Mouse (Mus musculus) limb, embryonic 10.5 days (tissue): ENCODE measurements around the gene Cyp46a1. TPM values are rescaled to one million over a fixed set of nuclear protein-coding genes. Genes with fewer than 3 reads are reported as not detected.

Source experiments
- DNase-seq: peaks from one replicate; pipeline ENCODE4 v3.0.0-alpha.2; 2017; ENCODE audit warnings: low spot score
- H3K27ac ChIP-seq: fragments of 300-500 bp; sonication (generic); 2 replicates; pipeline ENCODE4 v1.5.1; 2016; ENCODE audit warnings: mild to moderate bottlenecking
- H3K27me3 ChIP-seq: fragments of 300-500 bp; sonication (generic); 2 replicates; pipeline ENCODE4 v1.6.1; 2016; ENCODE audit warnings: low read depth, mild to moderate bottlenecking; ENCODE audit not compliant: poor library complexity, severe bottlenecking
- H3K36me3 ChIP-seq: fragments of 300-500 bp; sonication (generic); 2 replicates; pipeline ENCODE4 v1.6.1; 2016; ENCODE audit warnings: mild to moderate bottlenecking, moderate library complexity
- H3K4me1 ChIP-seq: fragments of 300-500 bp; sonication (generic); 2 replicates; pipeline ENCODE4 v1.6.1; 2016
- H3K4me3 ChIP-seq: fragments of 300-500 bp; sonication (generic); 2 replicates; pipeline ENCODE4 v1.5.1; 2016; ENCODE audit warnings: mild to moderate bottlenecking, moderate library complexity
- H3K9me3 ChIP-seq: fragments of 300-500 bp; sonication (generic); replicated peaks from 2 replicates; pipeline ENCODE4 v1.6.1; 2016; ENCODE audit warnings: mild to moderate bottlenecking
- WGBS: fragments of 180-500 bp; shearing (Covaris S2); methylation state at CpG from one replicate; pipeline ENCODE4 v1.1.7; 2016; 5-methylcytosine and 5-hydroxymethylcytosine counted together
- polyA plus RNA-seq: library from polyadenylated mRNA; unstranded; fragments of >200 nt; fragmentation: Nextera tagmentation; extraction: Ambion mirVana; gene quantifications from 2 replicates; pipeline ENCODE4 v1.2.1, GENCODE M21; 2016

Gene Cyp46a1
- 1.9 and 2.0 TPM in 2 replicates for polyA plus RNA-seq

DNA sequence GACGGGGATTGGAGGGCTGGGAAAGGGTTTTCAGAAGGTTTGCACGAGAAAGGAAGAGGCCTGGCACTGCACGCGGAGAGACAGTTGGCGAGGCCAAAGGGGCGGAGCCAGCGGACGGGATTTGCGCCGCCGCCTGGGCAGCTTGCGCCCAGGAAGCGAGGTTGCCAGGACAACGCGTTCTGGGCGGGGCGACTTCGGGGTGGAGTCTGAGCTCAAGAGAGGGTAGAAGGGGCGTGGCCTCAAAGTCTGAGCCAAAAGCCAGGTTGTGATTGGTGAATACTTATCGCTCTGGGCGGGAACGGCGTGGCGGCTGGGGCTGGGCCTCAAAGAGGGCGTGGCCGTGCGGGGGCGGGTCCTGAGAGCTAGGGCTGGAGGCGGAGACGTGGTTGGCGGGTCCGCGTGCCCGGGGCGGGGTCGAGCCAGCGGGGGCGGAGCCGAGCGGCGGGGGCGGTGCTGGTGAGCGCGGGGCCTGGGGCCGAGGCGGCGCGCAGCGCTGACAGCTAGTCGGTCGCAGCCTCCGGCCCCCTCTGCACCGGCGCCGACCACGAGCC lies at the start of gene Cyp46a1:
Gene Cyp46a1 (plus strand): TSS at position 487 of the 551 bp plus-strand sequence.
- Histone ChIP-seq H3K27me3 (peaks cover 76% of the 10 kb centered on the region), H3K9me3 (no peaks in the 10 kb centered on the region), H3K4me1 (peaks cover 31% of the 10 kb centered on the region), H3K36me3 (no peaks in the 10 kb centered on the region), H3K4me3 (peak within 1 kb of the TSS; percentile 82), H3K27ac (peak within 1 kb of the TSS; percentile 64)
- DNase-seq: peak; percentile 99
- WGBS: under 1% methylated on average over 55 of the region's 56 CpGs

DNA sequence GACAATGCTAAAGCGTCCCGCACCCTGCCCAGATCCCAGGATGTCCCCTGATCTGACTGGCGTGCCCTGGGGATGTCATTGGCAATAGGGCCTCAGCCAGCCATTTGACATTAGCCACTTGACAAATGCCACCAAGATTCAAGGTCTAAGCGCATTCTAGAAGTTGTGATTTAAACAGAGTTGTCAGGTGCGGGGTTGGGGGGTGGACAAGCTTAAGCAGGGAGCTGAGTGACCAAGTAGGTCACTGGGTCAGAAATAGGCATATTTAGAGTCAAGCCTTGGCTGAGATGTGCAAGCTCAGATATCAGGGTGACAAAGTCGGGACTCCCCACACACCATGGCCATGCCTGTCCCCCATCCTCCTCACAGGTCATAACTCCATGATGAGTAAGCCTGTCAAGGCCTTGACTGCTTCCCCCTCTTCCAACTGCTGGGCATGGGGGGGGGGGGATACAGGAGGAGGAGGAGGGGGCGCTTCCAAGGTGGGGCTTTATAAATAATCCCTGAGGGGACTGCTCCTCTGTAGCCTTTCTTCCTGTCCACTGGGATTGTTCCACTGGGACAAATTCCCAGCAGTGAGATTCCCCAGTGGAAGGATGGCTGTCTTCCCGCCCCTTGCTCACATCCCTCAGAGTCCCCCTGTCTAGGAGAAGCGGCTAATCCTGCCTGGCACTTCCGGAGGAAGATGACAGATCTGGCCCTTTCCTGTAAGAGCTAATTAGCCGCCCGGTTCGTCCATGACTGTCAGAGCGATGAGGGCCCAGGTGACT lies 49.5 kb upstream of the Cyp46a1 start:
- H3K4me1 ChIP-seq: peaks cover 39% of the 10 kb centered on the region
- no peaks in the 10 kb centered on the region for H3K36me3 ChIP-seq
- H3K27me3 ChIP-seq: peaks cover 21% of the 10 kb centered on the region; the same call in 1 of the 2 replicates
- no peak for DNase-seq
- WGBS: 34% methylated on average over 14 of the region's 14 CpGs
- H3K4me3 ChIP-seq: no peak overlapping the region
- no peaks in the 10 kb centered on the region for H3K9me3 ChIP-seq
- H3K27ac ChIP-seq: peak overlapping the region; percentile 69

DNA sequence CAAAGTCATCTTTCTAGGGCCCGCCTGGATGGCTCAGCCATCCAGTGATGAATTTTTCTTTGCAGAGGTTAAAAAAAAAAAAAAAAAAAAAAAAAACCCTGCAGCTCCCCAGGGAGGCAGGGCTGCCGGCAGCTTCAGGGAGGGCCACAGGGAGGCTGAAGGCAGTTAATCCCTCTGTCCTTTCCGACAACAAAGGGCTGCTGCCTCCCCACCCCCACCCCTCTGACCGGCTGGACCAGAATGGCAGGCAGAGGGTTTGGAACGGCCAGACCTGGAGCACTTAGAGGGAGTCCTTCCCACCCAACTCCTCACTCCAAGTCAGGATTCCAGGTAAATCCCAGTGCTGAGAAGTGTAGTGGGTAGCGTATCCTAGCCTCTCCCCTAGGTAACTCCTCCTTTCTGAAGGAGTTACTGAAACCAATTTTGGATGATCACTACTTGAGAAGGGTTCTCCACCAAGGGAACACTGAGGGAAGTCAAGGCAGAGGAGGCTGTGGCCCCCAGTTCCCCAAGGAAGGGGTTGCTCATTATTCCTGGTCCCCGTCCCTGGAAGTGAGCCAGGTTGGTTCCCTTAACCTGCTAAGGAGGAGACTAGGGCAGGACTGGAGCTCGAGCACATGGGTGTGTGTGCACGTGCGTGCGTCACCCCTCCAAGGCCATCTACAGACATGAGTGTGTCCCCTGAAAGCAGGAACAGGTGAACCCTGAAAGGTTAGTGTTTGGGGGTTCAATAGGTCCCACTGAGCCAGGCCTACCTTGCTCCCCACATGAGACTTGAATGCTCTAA lies 48.8 kb upstream of the Cyp46a1 start:
- no peaks in the 10 kb centered on the region for H3K36me3 ChIP-seq
- H3K27me3 ChIP-seq: peaks cover 26% of the 10 kb centered on the region; the same call in 1 of the 2 replicates
- peaks cover 35% of the 10 kb centered on the region for H3K4me1 ChIP-seq
- H3K4me3 ChIP-seq: 0 out of 2 replicates have a peak overlapping the region, but pooled peaks have one; percentile 9
- peak; percentile 53 for DNase-seq
- peak overlapping the region; percentile 69 for H3K27ac ChIP-seq
- 35% methylated on average over 11 of the region's 11 CpGs for WGBS
- no peaks in the 10 kb centered on the region for H3K9me3 ChIP-seq

DNA sequence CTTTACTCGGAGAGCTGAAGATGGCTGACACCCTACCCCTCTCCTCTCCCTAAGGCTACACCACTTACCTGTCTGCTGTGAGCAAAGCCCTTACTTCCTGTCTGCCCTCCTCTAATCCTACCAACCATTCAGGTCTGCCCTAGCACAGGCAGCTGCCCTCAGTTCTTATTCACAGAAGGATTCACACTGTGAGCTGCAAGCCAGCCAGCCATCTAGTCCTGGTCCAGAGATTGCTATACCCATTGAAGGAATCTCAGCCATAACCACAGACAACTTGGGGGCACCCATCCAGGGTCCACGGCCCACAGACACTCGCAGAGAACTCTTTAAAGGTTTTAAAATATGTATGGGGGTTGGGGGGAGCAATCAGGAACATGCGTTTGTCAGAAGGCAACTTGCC lies 47.8 kb upstream of the Cyp46a1 start:
- Histone ChIP-seq H3K27ac (no peak overlapping the region), H3K9me3 (no peaks in the 10 kb centered on the region), H3K4me3 (no peak overlapping the region), H3K4me1 (peaks cover 26% of the 10 kb centered on the region), H3K36me3 (no peaks in the 10 kb centered on the region), H3K27me3 (peaks cover 20% of the 10 kb centered on the region; the same call in 1 of the 2 replicates)
- 80% methylated on average over 4 of the region's 4 CpGs for WGBS
- no peak for DNase-seq

DNA sequence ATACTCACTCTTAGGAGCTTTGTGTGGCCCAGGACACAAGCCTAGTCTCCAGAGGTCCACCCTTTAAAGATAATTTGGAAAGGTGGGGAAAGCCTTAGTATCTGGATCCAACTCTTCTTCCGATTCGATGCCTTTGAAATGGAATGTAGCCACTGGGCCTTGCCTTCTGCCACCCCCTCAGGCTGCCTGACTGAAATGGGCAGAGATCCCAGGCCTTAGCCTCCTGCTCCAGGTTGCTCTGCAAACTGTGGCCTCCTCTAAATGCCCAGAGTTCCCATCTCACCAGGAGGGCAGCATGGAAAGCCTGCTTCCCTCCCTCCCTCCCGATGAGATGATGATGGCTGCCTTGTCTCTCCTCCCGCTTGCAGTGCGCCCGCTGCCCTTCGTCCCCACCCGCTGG lies 47.2 kb upstream of the Cyp46a1 start:
- H3K27me3 ChIP-seq: peaks cover 24% of the 10 kb centered on the region; the same call in 1 of the 2 replicates
- no peaks in the 10 kb centered on the region for H3K9me3 ChIP-seq
- no peak overlapping the region for H3K27ac ChIP-seq
- H3K4me3 ChIP-seq: no peak overlapping the region
- no peak for DNase-seq
- peaks cover 32% of the 10 kb centered on the region for H3K4me1 ChIP-seq
- 95% methylated on average over 8 of the region's 8 CpGs for WGBS
- no peaks in the 10 kb centered on the region for H3K36me3 ChIP-seq

DNA sequence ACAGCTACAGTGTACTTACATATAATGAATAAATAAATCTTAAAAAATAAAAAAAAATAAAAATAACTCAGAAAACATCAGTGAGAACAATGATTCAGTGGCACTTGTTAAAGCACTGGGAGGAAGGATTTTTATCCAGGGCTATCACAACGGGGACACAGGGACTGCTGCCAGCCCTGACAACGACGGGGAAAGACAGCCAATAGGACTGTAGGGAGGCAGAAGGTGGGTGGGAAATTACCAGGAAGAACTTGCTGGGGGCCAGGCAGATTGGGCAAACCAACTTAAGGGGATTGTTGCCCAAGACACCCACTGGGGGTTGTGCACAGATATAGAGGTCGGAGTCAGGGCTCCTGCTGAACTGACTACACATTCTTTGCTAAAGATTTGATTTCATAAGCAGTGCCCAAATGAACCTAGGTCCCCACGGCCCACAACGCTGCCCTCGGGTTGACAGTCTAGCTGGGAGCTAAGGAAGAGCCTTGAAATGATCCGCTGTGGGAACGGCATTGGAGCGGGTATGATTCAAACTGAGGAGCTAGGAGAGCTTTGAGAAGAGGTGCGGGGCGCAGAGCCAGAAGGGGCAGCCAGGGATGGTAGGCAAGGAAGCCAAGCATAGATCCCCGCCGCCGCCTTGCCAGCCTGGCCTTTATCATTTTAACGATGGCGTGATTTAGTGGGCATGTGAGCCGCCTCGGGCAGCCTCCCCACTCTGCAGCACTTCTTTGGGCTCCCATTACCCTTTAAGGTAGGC lies 45.9 kb upstream of the Cyp46a1 start:
- H3K4me1 ChIP-seq: peaks cover 42% of the 10 kb centered on the region
- no peaks in the 10 kb centered on the region for H3K36me3 ChIP-seq
- H3K27me3 ChIP-seq: peaks cover 24% of the 10 kb centered on the region; the same call in 1 of the 2 replicates
- WGBS: 74% methylated on average over 19 of the region's 19 CpGs
- no peaks in the 10 kb centered on the region for H3K9me3 ChIP-seq
- no peak for DNase-seq
- no peak overlapping the region for H3K4me3 ChIP-seq
- no peak overlapping the region for H3K27ac ChIP-seq

DNA sequence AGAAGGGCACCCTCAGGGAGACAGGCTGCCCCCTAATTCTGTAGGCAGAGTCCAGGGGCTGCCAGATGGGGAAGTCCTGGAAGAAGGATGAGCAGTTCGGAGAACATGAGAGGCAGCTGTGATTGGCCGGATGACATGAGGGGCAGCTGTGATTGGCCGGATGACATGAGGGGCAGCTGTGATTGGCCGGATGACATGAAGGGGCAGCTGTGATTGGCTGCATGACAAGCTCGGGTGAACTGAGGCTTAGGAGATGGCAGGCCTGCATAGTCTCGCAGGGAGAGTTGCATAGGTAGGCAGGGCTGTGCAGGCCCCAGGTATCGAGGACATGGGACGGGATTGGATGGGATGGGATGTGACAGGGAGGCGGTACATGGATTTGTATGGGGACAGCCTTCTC lies 41.8 kb upstream of the Cyp46a1 start:
- Histone ChIP-seq H3K4me1 (peaks cover 18% of the 10 kb centered on the region), H3K27me3 (peaks cover 27% of the 10 kb centered on the region), H3K36me3 (no peaks in the 10 kb centered on the region), H3K27ac (peak overlapping the region; percentile 46), H3K9me3 (no peaks in the 10 kb centered on the region), H3K4me3 (peak overlapping the region; percentile 27)
- DNase-seq: peak; percentile 60
- 6% methylated on average over 9 of the region's 9 CpGs for WGBS

DNA sequence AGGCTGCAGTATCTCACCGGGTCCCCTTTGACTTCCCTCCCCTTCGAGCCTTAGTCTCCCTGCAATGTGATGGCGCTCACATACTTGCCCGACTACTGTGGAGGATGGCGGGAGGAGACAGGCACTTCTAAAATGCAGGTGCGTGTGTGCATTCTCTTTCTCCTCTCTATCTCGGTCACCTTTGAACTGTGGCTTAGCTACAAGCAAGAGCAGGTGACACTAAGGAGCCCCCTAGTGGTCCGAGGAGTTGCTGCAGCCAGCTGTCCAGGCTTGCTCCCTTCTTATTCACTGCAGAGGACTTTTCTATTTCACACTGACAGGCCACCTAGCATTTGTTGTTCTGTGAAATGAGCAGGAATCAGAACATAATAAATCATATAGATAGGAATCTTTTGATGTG lies 41.2 kb upstream of the Cyp46a1 start:
- no peaks in the 10 kb centered on the region for H3K9me3 ChIP-seq
- 5% methylated on average over 8 of the region's 8 CpGs for WGBS
- peak; percentile 84 for DNase-seq
- H3K27ac ChIP-seq: no peak overlapping the region
- H3K4me1 ChIP-seq: peaks cover 18% of the 10 kb centered on the region
- H3K36me3 ChIP-seq: no peaks in the 10 kb centered on the region
- peaks cover 27% of the 10 kb centered on the region for H3K27me3 ChIP-seq
- H3K4me3 ChIP-seq: peak overlapping the region; percentile 27

DNA sequence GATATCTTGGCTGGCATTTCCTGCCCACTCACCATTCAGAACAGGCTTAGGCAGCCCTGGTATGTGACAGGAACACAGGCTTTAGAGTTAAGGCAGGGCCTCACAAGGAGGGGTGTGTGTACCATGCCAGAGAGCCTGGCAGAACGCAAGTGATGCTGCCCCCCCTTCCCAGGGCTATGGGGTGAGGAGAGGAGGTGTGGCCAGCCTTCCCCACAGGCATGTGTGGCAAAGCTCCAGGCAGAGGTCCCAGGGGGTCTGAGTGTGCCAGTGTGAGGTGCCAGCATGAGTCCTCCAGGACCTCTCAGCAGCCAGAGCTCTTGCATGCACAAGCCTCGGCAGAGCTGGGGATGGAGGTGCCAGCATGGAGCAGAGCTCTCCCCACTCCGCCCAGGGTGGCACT lies 39.6 kb upstream of the Cyp46a1 start:
- peaks cover 16% of the 10 kb centered on the region for H3K4me1 ChIP-seq
- H3K27me3 ChIP-seq: peaks cover 21% of the 10 kb centered on the region
- no peak overlapping the region for H3K27ac ChIP-seq
- no peaks in the 10 kb centered on the region for H3K36me3 ChIP-seq
- H3K4me3 ChIP-seq: no peak overlapping the region
- DNase-seq: no peak
- WGBS: 74% methylated on average over 3 of the region's 3 CpGs
- H3K9me3 ChIP-seq: no peaks in the 10 kb centered on the region

DNA sequence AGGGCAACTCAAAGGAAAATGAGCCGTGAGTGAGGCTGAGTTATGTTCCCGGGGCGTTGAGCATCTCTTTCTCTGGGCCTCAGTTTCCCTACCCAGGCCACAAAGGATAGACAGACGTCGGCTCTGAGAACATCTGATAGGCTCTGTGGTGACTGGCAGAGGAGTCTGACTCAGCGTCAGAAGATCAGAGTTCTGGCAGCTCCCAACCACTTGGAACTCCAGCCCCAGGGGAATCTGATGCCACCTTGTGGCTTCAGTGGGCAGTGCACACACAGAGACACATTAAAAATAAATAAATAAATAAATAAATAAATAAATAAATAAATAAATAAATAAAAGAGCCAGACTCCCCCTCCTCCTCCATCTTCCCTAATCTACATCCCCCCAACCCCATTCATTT lies 37.1 kb upstream of the Cyp46a1 start:
- no peaks in the 10 kb centered on the region for H3K9me3 ChIP-seq
- 85% methylated on average over 6 of the region's 6 CpGs for WGBS
- H3K27ac ChIP-seq: no peak overlapping the region
- H3K4me1 ChIP-seq: peaks cover 10% of the 10 kb centered on the region
- DNase-seq: no peak
- no peak overlapping the region for H3K4me3 ChIP-seq
- H3K36me3 ChIP-seq: no peaks in the 10 kb centered on the region
- peaks cover 12% of the 10 kb centered on the region for H3K27me3 ChIP-seq

DNA sequence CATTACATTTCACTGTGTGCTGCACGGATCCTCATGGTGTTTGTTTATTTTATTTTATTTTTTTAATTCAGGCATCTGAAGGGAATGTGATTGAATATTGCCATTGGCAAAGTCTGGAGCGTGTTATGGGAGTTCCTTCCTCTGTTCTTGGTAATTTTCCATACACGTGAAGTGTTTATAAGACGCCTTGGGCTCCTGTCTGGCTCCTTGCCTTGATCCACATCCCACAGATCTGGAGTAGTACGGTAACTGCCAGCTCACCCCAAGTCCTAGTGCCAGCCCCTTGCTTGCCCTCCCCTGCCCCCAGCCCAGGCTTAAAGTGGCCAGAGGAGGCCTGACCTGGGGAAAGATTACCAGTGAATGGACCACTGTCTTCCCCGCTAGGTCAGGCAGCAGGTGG lies 33.2 kb upstream of the Cyp46a1 start:
- Histone ChIP-seq H3K4me1 (peaks cover 6% of the 10 kb centered on the region), H3K4me3 (no peak overlapping the region), H3K27ac (no peak overlapping the region), H3K9me3 (no peaks in the 10 kb centered on the region), H3K36me3 (no peaks in the 10 kb centered on the region), H3K27me3 (peaks cover 29% of the 10 kb centered on the region)
- no peak for DNase-seq
- 85% methylated on average over 6 of the region's 6 CpGs for WGBS

DNA sequence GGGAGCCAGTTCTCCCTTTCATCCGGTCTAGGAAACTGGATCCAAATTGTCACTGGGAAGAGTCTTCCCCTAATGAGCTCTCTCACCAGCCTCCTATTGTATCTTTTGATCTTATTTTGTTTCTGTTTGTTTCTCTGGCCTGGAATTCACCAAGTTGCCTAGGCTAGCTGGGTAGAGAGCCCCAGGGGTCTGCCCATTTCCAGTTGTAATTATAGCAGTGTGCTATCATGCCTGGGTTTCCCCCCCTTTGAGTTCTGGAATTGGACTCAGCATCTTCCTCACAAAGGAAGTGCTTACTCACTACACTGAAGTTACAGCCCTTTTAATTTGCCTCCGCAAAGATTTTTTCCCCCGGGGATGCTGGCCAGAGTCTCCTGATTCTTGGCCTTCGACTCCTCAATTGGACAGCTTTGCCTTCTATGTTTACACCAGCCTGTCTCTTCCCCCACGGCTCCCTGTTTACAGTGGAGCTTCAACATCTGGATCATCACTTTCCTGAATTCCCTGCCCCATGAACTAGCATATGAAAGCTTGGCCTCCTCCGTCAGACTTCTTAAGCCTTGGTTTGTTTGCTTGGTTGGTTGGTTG lies 30.3 kb upstream of the Cyp46a1 start:
- no peaks in the 10 kb centered on the region for H3K9me3 ChIP-seq
- WGBS: 56% methylated on average over 6 of the region's 6 CpGs
- no peak for DNase-seq
- peaks cover 14% of the 10 kb centered on the region for H3K4me1 ChIP-seq
- H3K27me3 ChIP-seq: peaks cover 58% of the 10 kb centered on the region
- H3K36me3 ChIP-seq: no peaks in the 10 kb centered on the region
- no peak overlapping the region for H3K27ac ChIP-seq
- H3K4me3 ChIP-seq: no peak overlapping the region
